Mouse (Mus musculus): ENCODE results near the gene Aktip. TPM values are rescaled to one million over a fixed set of nuclear protein-coding genes. Genes with fewer than 3 reads are reported as not detected.
A peak's percentile ranks its signal among the peaks of the same experiment; 100 is the strongest.

Gene Aktip
- total RNA-seq, 2 experiments from 2014 or later, result 10.3 to 10.4 TPM

DNA sequence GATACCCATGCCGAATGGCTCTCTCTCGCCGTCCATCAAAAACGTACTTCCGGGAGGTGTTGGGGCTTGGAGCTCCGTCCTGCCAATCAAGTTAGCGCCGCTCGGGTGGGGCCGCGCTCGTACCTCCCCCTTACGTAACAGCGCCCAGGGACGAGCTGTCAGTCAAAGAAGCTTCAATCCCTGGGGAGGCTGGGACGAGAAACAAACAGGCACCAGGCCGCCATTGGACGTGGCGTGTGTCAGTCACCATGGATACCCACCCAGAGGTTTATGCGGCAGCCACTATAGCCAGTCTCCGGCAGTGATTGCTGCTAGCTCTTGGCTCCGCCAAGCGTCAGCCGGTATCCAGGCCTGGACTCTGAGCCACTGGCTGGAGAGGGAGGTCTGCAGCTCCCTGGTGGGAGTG lies 65.7 kb downstream of the Aktip start:
- ATAC-seq (replicated peaks; ENCODE audit: poor library complexity, severe bottlenecking), result peak; percentile 97

DNA sequence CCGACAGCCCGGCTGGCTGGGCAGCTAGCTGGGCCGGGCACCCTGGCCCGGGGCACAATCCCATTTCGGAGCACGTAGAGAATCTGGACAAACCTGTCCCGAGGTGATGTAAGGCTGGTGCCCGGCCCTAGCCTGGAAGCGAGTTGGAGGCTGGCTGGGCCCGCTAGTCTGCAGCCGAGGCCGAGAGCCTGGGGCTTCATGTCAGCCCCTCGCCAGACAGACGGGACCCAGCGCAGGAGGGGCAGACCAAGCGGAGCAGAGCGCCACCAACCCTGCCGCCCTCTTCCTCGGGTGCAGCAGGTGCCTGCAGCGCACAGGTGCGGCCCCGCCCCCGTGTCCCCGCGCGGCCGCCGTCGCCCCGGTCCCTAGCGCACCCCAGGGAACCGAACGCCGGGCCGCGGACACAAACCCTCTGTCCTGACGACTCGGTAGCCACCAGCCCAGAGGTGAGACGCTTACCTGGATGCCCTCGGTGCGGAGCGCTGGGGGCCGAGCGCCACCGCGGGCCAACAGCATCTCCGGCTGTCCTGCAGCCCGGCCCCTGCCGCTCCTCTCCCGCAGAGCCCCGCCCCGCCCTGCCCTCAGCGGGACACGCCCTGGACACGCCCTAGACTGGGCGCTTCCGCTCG lies 66.2 kb downstream of the Aktip start:
- peak; percentile 9 for ATAC-seq (replicated peaks; ENCODE audit: poor library complexity, severe bottlenecking)

DNA sequence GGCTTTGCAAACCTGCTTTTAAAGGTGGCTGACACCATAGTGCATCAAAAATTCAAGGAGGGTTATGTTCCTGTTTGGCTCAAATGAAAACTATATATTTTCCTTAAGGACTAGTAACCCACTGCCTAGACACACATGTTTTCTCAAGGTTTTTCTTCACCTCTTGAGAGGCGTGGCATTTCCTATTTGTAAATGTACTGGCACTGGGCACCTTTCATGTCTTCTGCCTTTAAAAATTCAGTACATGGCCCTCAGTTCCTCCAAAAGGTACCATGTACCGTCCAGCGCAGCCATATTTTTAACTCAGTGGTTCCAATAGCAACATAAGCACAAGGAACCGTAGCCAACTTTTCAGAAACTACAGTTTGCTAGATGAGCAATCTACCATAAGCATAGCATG lies 67.0 kb downstream of the Aktip start:
- no peak for ATAC-seq (replicated peaks; ENCODE audit: poor library complexity, severe bottlenecking)

DNA sequence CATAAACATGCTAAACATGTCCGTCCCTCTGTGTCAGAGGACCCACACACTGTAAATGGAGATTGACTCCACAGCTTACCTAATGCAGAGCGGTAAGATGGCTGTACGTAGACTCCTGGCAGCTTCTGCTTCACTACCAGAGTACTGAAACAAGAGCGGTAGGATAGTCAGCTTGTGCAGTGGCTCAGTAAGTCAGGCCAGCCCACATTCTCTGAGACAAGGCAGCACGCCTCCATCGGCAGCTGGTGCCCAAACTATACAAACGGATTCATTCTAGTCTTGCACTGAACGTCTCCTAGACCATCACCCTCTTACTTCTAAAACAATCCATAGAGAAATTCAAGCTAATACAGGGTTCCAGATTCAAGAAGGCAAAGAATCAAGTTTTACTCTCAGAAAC lies 73.0 kb downstream of the Aktip start:
- ATAC-seq (replicated peaks; ENCODE audit: poor library complexity, severe bottlenecking), result no peak

DNA sequence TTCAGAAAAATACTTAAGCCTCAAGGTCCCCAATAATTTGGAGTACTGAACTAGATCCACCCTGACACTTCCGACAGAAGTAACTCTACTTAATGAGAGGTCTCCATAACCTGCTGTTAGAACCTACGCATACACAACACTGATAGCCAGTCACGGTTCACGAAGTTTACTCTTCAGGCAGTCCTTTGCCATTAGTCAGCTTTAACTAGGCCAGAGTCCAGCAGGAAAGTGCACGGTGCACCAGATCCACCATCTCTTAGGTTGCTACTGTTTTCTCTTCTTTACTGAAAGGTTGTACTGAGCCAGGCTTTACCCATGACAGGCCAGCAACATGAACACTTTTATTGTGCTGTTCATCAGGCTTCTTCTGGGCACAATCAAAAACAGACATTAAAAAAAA lies 75.5 kb downstream of the Aktip start:
- ATAC-seq (replicated peaks; ENCODE audit: poor library complexity, severe bottlenecking), result no peak

DNA sequence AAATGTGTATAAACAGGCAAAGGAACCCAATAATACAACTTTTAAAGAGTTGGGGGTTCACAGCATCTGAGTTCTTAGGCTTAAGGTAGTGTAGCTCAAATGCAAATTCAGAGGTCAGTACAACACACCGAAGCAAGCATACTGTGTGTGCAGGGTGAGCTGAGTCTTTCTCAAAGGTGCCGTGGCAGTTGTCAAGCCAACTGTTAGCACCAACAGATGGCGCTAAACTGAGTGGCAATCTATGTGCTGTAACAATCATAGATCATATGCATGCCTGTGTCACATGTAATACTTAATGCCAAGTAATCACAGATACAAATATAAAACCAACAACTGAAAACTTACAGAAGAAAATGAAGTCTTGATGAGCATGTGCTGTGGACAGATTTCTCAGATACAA lies 81.6 kb downstream of the Aktip start:
- no peak for ATAC-seq (replicated peaks; ENCODE audit: poor library complexity, severe bottlenecking)

DNA sequence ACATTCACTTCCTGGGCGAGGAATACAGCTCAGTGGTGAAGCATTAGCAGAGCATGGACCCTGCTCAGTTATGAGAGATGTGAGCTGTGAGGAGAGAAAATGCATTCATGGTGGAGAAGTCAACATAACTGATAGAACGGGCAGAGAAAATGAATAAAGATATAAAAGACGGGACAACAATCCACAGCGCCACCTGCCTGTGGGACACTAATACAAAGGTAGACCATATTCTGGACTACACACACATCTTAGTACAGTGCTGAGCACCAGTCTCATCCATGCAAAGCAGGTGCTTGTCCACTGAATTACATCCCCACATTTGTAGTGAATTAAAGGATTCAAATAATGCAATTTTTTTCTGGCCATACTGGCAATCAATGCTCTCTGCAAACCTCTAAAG lies 82.2 kb downstream of the Aktip start:
- ATAC-seq (replicated peaks; ENCODE audit: poor library complexity, severe bottlenecking), result peak; percentile 22; the same call in 1 of the 2 replicates

DNA sequence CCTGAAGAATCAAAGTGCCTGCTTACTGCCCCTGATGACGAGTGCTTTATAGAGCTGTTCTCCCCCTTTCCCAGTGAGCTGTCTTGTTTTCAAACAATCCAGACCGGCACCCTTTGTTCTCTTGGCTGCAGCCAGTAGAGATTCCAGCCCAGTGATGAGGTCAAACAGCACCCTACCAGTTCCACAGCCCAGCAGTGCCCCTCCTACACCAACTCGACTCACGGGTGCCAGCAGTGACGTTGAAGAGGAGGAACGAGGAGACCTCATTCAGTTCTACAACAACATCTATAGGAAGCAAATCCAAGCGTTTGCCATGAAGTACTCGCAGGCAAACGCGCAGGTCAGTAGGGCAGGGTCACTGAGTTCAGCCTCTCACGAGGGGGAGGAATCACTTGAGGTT lies 84.9 kb downstream of the Aktip start:
- no peak for ATAC-seq (replicated peaks; ENCODE audit: poor library complexity, severe bottlenecking)

DNA sequence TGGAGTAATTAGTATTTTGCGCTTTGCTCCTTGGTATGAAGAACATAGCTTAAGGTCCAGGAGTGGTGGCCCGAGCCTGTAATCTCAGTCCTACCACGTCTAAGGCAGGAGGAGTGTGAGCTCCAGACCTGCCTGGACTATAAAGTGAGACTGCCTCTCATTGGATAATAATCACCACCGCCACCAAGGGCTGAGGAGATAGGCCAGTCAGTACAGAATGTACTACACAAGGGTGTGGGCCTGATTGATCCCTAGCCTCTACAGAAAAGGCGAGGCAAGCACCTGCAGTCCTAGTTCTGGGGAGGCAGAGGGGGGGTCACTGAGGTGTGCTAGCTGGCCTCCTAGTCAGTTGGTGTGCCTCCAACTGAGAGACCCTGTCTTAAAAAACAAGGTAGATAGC lies 85.3 kb downstream of the Aktip start:
- ATAC-seq (replicated peaks; ENCODE audit: poor library complexity, severe bottlenecking), result no peak

DNA sequence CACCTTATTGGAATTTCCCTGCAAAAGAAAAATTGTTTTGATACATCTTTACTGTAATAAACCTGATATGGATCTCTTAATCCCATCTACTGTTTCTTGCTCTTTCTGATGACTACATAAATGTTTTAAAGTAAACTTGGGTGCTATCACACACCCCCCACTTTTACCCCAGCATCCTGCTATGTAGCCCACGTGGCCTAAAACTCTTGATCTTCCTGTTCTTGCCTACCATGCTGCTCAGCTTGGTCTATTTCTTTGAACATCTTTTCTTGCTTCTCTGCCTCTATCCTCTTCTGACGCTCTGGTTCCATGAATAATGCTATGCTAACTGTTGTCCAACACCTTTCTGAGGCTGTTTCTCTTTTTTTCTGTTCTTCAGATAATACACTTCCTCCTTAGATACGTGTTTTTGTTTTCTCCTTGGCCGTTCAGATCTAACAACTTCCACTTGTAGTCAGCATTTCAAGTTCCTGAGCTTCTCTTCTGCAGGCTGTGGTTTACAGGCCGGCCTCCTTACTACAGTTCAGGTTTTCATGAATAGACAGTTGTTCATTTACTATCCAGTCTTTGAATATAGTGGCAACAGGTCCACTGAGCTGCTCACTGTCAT lies 87.8 kb downstream of the Aktip start:
- ATAC-seq (replicated peaks; ENCODE audit: poor library complexity, severe bottlenecking), result no peak

DNA sequence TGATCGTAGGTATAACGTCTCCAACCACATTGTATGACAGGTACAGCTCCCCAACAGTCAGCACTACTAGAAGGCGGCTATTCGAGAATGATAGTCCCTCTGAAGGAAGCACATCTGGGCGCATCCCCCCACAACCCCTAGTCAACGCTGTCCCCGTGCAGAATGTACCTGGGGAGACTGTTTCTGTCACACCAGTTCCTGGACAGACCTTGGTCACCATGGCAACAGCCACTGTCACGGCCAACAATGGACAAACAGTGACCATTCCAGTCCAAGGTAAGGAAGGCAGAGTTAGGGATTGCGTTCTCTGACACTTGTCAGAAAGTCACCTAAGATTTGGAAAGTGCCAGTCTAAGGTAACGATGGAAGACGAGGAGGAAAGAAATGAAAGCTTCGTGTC lies 93.5 kb downstream of the Aktip start:
- no peak for ATAC-seq (replicated peaks; ENCODE audit: poor library complexity, severe bottlenecking)

DNA sequence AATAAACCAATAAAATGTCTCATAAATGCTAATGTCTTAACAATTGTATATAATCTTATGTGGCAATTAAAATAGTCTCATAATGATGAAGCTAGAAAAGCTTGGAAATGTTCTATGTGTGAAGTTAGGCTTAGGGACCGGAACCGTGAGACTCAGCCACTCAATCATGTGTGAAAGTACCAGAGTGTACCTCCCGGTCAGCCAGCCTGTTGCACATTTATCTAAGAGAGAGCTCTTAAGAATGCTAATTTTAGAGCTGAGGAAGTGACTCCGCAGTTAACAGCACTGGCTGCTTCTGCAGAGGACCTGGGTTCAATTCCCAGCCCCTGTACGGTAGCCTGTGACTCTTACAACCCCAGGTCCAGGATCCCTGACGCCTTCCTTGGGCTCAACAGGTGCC lies 101.7 kb downstream of the Aktip start:
- no peak for ATAC-seq (replicated peaks; ENCODE audit: poor library complexity, severe bottlenecking)

DNA sequence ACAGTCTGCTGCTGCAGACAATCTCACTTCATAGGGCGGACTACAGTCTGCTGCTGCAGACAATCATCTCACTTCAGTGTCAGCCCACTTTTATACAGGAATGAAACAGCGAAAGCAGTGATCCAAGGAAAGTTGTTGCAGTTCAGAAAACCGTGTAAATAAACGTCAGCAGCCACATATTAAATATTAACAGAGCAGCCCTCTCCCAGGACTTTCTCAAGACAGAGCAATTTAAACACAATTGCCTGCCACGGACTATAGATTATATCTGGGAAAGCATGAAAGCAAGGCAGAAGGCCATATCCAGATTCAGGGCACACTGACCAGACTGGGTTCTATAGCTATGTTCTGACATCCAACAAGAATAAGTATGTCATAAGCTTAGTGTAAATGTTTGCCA lies 105.6 kb downstream of the Aktip start:
- no peak for ATAC-seq (replicated peaks; ENCODE audit: poor library complexity, severe bottlenecking)

DNA sequence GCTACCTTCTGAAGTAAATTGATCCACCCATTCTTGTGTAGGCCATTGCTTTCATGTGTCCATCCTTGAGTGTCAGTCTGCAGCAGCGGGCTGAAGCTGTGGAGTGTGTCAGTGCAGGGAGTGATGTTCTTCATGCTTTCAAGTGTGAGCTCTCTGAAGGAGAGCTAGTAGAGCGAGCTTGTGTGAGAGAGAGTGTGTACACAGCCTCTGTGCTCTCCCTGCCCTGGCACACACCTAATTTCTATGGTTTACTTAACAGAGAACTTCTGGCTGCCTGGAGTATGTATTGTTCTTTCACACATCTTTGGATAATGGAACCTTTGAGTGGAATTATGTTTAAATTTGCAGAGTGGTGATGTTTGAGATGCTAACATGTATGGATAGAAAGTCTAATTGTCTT lies 110.2 kb downstream of the Aktip start:
- ATAC-seq (replicated peaks; ENCODE audit: poor library complexity, severe bottlenecking), result no peak

DNA sequence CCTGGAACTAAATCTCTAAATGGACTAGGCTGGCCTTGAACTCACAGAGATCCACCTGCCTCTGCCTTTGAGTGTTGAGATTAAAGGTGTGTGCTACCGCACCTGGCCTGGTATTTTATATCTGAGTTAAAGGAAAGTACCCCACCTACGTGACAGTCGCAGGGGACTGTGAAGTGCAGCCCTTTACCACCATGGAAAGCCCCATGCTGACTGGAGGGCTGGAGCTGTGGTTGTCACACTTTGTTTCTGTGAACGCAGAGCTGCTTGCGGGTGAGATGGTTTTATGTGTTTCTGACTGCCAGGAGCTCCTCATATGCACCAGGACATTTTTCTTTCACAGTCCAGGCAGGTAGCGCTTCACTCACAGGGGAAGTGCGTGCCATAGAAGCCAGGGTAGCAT lies 111.3 kb downstream of the Aktip start:
- no peak for ATAC-seq (replicated peaks; ENCODE audit: poor library complexity, severe bottlenecking)

DNA sequence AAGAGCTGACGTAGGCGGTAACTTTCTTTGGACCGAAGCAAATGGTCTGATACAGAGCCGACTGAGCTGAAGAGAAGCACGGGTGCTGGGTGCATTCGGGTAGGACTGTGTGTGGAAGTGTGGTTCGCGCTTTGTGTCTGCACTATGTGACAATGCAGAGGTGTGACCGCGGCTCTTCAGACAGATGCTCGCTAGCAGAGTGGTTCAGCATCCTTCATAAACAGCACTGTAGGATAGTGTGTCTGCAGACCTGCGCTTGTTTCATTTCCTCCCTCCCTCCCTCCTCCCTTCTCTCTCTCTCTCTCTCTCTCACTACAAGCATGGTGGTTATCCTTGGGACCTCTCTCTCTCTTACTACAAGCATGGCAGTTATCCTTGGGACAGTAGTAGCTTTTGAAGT lies 117.3 kb downstream of the Aktip start:
- ATAC-seq (replicated peaks; ENCODE audit: poor library complexity, severe bottlenecking), result peak; percentile 54

DNA sequence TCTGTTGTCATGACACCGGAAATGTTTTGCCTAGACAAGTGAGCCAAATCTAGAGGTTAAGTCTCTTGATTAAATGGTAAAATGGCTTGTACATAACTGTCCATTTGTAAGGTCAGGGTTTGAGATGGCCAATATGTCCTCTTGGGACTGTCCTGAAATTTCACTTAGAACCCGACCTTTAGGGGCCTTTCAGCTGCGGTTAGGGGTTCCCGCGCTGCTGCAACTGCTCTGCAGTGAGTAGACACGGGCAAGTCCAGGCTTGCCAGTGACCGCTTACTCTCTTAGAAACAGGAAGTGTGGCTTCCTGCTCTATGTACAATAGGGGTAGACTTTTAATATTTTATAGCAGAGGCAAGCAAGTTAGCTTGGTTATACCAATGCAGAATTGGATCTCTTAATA lies 117.9 kb downstream of the Aktip start:
- ATAC-seq (replicated peaks; ENCODE audit: poor library complexity, severe bottlenecking), result peak; percentile 92

DNA sequence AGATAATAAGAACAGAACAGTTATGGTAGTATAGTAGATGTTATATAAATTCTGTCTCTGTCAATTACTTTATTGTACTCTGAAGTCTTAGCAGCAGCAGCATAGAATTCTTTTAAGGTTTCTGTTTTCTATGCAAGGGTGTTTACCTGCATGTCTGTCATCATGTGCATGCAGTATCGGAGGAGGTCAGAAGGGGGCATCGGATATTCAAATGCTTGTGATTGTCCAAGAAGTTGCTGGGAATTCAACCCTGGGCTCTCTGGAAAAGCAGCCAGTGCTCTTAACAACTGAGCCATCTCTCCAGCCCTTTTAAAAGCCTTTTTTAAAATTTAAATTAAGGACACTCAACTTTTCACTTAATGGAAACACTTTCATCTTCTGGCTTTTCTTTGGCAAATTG lies 120.1 kb downstream of the Aktip start:
- ATAC-seq (replicated peaks; ENCODE audit: poor library complexity, severe bottlenecking), result no peak

DNA sequence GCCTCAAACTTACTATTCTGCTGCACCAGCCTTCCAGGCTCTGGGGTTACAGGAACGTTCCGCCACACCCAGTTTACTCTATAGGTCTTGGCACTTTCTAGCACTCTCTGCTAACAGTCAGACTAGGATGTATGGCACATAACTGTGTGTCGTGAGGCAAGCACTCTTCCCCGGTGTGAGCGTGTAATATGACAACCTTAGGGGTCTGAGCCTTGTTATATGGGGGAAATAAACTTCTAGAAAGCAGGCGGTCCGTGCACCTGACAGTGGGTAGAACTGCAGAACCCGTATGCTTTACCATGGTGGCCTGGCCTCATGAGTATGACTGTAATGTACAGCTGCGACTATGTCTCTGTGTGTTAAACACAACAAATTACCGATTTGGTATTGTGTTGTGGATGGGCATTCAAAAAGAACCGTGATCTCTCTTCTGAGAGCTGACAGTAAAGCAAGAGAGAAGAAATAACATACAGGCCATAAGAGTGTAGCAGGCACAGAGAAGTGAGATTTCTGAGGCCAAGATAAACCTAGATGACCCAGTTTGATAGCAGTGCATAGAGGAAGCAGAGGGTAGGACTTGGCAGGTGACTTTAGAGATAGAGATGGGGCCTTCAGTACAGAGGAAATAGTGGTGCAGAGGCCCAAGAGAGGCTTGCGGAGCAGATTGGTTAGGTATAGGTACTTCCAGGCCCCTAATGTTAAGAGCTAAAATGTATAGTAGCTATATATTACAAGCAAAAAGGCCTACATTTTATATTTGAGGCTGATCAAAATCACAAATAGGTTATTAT lies 122.5 kb downstream of the Aktip start:
- no peak; the same call in 1 of the 2 replicates for ATAC-seq (replicated peaks; ENCODE audit: poor library complexity, severe bottlenecking)

DNA sequence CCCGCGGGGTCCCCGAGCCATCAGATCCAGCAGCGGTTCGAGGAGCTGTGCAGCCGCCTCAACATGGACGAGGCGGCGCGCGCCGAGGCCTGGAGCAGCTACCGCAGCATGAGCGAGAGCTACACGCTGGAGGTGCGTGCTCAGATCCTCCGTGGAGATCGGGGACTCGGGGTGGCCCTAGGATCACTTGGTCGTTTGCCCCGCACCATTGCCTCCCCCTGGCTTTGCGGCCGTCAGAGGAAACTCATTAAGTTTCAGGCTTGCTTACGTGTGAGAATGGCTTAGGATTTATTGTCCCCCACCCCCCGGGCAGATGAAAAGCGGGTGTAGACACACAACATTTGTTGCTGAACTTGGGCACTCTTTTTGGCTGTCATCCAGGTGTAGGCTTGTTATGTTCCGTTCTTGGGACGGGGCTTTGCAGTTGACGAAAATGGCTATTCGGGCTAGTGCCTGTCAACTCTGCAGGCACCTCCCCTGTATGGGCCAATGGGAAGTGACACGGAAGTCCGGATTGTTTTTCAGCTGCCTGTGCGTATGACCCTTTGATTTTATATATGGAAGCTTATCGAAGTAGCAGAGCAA lies 129.4 kb downstream of the Aktip start:
- ATAC-seq (replicated peaks; ENCODE audit: poor library complexity, severe bottlenecking), result peak; percentile 85

DNA sequence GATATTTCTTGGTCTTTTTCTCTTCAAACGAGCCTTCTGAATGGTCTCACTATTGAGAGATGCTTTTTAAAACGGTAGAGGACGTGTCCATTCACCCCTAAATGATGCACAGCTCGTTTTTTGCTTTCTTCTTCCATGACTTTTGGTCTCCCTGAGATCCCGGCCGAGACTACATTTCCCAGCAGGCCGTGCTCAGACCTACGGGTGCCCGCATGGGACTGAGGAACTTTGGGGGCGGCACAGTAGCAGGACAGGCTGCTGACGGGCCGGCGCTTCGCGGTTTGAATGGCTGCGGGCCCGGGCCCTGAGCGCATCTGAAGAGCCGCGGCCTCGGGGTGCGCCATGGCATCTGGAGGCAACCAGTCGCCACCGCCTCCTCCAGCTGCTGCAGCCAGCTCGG lies 129.9 kb downstream of the Aktip start, which contains the start of gene Rbl2:
Gene Rbl2 (plus strand): TSS at position 224 of the 400 bp plus-strand sequence.
- ATAC-seq (replicated peaks; ENCODE audit: poor library complexity, severe bottlenecking), result peak; percentile 87

All from granulocyte monocyte progenitor cell, adult 5-6 weeks (primary cell).